Mouse (Mus musculus): ENCODE data around the gene Dclk3. TPM values are rescaled to one million over a fixed set of nuclear protein-coding genes. Genes with fewer than 3 reads are reported as not detected.

The Dclk3 gene
- polyA plus RNA-seq, 1 experiment from 2014 or later, result 12.2 TPM

DNA sequence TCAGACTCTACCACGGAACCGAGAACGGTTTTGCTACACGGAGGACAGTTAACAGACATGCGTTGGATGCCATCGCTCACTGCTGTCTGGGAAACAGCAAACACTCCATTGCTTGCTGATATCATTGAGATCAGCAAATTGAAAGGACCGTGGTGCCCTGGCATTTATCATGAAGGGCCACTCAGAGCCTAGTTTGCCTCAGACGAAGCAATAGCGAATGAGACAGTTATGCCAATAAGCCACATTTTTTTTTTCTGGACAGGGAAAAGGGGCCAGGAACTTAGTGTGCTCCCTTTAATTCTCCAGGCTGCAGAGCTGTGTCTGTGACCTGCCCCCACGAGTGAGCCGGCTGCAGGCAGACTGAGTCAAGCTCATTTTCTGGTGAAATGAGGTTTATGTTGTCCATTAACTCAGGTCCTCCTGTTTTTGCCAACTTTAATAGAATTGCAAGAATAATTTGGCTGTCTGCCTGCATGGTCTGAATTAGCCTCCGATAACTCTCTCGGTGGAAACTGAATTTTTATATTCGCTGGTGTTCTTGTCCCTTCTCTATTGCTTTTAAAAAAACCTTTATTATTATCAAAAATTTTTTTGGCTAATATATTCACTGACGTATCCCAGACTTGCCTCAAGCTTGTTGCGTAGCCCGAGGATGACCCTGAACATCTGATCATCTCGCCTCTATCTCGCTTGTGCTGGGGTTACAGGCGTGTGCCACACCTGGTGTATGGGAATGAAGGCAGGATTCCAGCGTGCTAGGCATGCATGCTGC lies 35.0 kb downstream of the Dclk3 start:
- peak overlapping the region; percentile 0; the same call in 1 of the 2 replicates for H3K27ac ChIP-seq (replicated peaks)
- H3K4me1 ChIP-seq, result peaks cover 35% of the 10 kb centered on the region
- H3K36me3 ChIP-seq, result no peaks in the 10 kb centered on the region
- H3K9ac ChIP-seq (replicated peaks), result no peak overlapping the region
- no peak overlapping the region for H3K4me2 ChIP-seq
- H3K4me3 ChIP-seq (replicated peaks), result no peak overlapping the region
- no peak for ATAC-seq (ENCODE audit: low FRiP score)
- 34% methylated on average over 21 of the region's 21 CpGs for WGBS
- H3K9me3 ChIP-seq (replicated peaks), result no peaks in the 10 kb centered on the region
- no peaks in the 10 kb centered on the region for H3K27me3 ChIP-seq (replicated peaks)

DNA sequence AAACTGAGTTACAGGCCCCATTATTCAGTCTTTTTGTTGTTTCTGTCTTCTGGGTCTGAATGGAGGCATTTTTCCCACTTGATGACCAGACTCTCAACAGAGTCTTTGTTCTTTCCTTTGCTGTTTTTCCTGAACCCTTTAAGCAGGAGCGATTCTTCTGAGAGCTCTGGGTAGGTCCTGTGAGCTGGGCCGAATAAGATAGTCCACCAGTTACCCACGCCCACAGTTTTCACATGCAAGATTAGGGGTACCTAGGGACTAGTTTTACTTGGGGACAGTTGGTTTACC lies 35.5 kb downstream of the Dclk3 start:
- WGBS, result 16% methylated on average over 3 of the region's 3 CpGs
- Histone ChIP-seq H3K27me3 (replicated peaks) (no peaks in the 10 kb centered on the region), H3K27ac (replicated peaks) (peak overlapping the region; percentile 0; the same call in 1 of the 2 replicates), H3K4me1 (peaks cover 35% of the 10 kb centered on the region), H3K4me2 (no peak overlapping the region), H3K36me3 (no peaks in the 10 kb centered on the region), H3K9ac (replicated peaks) (no peak overlapping the region), H3K9me3 (replicated peaks) (no peaks in the 10 kb centered on the region), H3K4me3 (replicated peaks) (no peak overlapping the region)
- no peak for ATAC-seq (ENCODE audit: low FRiP score)

DNA sequence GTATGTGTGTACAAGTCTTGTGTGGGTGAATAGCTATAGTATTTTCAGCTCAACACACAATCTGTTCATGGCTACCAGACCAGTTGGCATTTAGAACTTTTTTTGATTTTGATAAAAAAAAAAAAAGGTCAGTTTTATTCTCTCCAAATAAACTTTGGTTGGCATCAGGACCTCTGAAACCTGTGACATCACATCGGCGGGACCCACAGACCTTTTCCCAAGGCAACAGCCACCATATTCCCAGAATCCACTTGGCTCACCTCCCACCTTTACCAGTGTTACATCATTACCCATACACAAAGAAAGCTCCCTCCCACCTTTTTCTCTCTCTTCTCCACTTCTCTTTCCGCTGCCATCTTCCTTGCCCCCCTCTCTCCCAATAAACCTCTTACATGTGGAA lies 36.4 kb downstream of the Dclk3 start:
- H3K4me3 ChIP-seq (replicated peaks), result no peak overlapping the region
- H3K9ac ChIP-seq (replicated peaks), result no peak overlapping the region
- no peak for ATAC-seq (ENCODE audit: low FRiP score)
- H3K4me1 ChIP-seq, result peaks cover 35% of the 10 kb centered on the region
- H3K27me3 ChIP-seq (replicated peaks), result no peaks in the 10 kb centered on the region
- H3K4me2 ChIP-seq, result no peak overlapping the region
- H3K27ac ChIP-seq (replicated peaks), result no peak overlapping the region
- H3K36me3 ChIP-seq, result no peaks in the 10 kb centered on the region
- WGBS, result 93% methylated on average over 3 of the region's 3 CpGs
- H3K9me3 ChIP-seq (replicated peaks), result no peaks in the 10 kb centered on the region

DNA sequence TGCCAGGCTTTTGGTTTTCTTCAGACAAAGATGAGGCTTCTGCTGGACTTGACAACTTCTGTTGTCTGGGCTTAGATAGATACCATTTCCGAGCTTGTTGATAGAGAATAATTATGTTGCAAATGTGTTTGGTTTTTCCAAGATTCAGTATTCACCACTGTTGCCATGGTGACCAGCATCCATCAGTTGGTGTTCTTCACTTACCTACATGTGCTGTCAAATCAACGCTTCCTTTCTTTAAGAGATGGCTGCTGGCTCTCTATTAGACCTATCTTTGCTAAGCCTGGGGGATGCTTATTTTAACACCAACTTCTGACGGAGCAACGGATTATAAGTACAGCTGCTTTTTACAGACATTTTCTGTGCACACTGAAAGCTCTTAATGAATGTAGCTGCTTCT lies 37.1 kb downstream of the Dclk3 start:
- no peak overlapping the region for H3K4me2 ChIP-seq
- no peak for ATAC-seq (ENCODE audit: low FRiP score)
- peaks cover 35% of the 10 kb centered on the region for H3K4me1 ChIP-seq
- H3K27ac ChIP-seq (replicated peaks), result 0 out of 2 replicates have a peak overlapping the region, but pooled peaks have one; percentile 37
- H3K36me3 ChIP-seq, result no peaks in the 10 kb centered on the region
- WGBS, result 46% methylated on average over 4 of the region's 4 CpGs
- no peaks in the 10 kb centered on the region for H3K27me3 ChIP-seq (replicated peaks)
- no peaks in the 10 kb centered on the region for H3K9me3 ChIP-seq (replicated peaks)
- H3K4me3 ChIP-seq (replicated peaks), result no peak overlapping the region
- H3K9ac ChIP-seq (replicated peaks), result no peak overlapping the region

DNA sequence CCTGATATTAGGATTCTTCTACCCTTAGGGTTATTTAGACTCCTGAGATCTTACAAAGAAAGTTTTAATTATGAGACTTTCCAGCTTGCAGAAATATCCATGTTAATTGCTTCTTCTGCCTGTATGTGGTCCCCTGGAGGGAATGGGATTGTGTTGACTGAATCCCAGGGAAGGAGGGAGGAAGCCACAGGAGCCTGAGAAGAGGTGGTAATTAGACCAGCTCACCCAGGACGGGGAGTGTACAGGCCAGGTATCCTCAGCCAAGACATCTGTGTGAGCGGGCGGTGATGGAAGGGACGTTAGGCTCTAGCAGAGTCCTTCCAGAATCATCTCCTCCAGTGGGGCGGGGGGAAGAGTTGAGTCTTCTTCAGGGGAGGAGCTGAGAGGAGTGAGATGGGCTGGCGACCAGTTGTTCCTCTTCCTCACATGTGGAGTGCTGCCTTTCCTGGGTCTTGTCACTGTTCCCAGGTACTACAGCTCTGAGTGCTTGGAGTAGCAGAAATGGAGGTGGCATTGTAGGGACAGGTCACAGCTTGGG lies 37.7 kb downstream of the Dclk3 start:
- Histone ChIP-seq H3K9me3 (replicated peaks) (no peaks in the 10 kb centered on the region), H3K27ac (replicated peaks) (no peak overlapping the region), H3K27me3 (replicated peaks) (no peaks in the 10 kb centered on the region), H3K4me2 (no peak overlapping the region), H3K36me3 (no peaks in the 10 kb centered on the region), H3K9ac (replicated peaks) (no peak overlapping the region), H3K4me3 (replicated peaks) (no peak overlapping the region), H3K4me1 (peaks cover 35% of the 10 kb centered on the region)
- no peak for ATAC-seq (ENCODE audit: low FRiP score)
- WGBS, result 79% methylated on average over 6 of the region's 6 CpGs

DNA sequence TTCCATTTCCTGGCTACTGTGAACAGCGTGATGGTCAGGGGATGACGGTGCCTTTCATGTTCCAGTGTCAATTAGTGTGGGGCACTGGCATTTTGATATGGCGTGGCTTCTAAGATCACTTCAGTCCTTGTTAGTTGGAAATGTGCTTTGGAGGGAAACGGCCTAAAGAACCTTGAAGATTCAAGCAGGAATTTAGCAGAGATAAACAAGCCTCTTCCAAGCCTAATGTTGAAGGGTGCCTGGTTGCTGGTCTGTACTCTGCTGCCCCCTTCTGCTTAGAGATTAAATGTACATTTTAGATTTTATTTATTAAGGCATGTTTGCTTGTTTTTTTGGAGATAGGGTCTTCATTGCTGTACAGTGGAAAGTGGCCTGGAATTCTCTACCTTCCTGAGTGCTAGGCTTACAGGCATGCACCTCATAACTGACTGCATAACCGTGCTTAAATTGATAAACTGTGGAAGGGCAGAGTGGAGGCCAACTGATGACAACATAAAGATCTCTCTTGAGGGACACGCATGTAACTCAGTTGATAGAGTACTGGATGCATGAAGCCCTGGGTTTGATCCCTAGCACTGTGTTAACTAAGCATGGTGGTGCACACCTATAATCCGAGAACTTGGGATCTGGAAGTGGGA lies 40.1 kb downstream of the Dclk3 start:
- Histone ChIP-seq H3K36me3 (0 out of 2 replicates have a peak, but pooled peaks cover 3% of the 10 kb centered on the region), H3K4me1 (peaks cover 27% of the 10 kb centered on the region), H3K9ac (replicated peaks) (no peak overlapping the region), H3K9me3 (replicated peaks) (no peaks in the 10 kb centered on the region), H3K27ac (replicated peaks) (no peak overlapping the region), H3K4me2 (no peak overlapping the region), H3K4me3 (replicated peaks) (no peak overlapping the region), H3K27me3 (replicated peaks) (no peaks in the 10 kb centered on the region)
- ATAC-seq (ENCODE audit: low FRiP score), result peak; percentile 48; the same call in 1 of the 2 replicates
- WGBS, result 63% methylated on average over 7 of the region's 7 CpGs

DNA sequence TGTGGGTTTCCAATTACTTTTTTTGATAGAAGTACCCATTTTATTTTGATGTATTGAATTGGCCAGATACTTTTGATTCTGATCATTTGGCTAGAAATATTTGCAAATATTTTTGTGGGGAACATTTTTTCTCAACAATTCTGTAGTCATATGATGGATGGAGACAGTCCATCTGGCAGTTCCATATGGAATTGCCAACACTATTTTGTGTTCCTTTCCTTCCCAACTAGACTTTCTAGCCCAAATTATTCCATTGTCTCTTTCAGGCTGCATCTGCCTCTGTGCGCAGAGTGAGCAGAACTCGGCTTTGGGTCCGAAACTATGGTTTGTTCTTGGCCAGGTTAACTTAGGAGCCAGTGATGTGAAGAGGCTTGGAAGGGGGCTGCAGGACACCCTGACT lies 42.1 kb downstream of the Dclk3 start:
- H3K4me1 ChIP-seq, result peaks cover 12% of the 10 kb centered on the region
- no peak overlapping the region for H3K4me2 ChIP-seq
- peaks cover 10% of the 10 kb centered on the region; the same call in 1 of the 2 replicates for H3K36me3 ChIP-seq
- H3K27ac ChIP-seq (replicated peaks), result no peak overlapping the region
- H3K9ac ChIP-seq (replicated peaks), result no peak overlapping the region
- whole genome bisulfite sequencing, result 87% methylated on average over 3 of the region's 3 CpGs
- no peak for ATAC-seq (ENCODE audit: low FRiP score)
- no peaks in the 10 kb centered on the region for H3K27me3 ChIP-seq (replicated peaks)
- no peak overlapping the region for H3K4me3 ChIP-seq (replicated peaks)
- no peaks in the 10 kb centered on the region for H3K9me3 ChIP-seq (replicated peaks)

DNA sequence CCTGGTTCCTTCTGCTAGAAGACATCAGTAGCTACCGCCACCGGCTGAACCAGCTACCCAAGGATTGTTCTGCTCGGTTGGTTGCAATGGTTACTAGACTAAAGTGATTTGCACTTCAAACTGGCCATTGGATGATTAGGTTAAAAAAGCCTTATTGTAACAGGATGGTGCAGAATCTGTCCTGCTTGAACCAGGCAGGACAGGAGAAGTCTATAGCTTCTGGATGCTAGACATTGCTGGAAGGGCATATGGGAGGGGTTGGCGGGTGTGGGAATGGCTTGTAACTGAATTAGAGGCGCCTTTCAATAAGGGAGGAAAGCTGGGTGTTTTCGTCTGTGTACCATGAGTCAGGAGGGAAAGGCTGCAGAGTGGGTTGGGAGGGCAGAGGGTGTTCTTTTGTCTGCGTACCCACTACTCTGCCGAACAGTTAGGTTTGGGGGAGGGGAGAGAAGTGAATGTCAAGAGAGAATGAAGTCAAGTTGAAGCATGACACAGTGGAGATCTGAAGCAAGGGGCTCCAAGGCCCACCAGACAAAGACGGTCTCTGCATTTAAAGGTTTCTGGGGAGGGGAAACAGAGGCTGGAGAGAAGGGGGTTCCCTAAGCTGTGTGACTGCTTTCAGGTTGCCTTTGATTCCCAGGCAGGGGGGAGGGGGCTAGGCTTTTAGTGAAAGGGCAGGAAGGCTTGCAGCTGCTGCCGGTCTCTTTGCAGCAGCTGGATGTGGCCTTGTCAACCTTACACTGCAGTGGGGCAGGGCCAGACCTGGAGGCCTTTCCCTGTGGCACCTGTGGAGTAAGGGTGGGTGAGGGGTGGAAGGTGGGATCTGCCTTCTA lies 48.0 kb downstream of the Dclk3 start:
- peaks cover 10% of the 10 kb centered on the region; the same call in 1 of the 2 replicates for H3K36me3 ChIP-seq
- ATAC-seq (ENCODE audit: low FRiP score), result no peak
- no peaks in the 10 kb centered on the region; the same call in 1 of the 2 replicates for H3K27me3 ChIP-seq (replicated peaks)
- no peaks in the 10 kb centered on the region for H3K9me3 ChIP-seq (replicated peaks)
- H3K4me3 ChIP-seq (replicated peaks), result no peak overlapping the region
- H3K27ac ChIP-seq (replicated peaks), result no peak overlapping the region
- H3K4me2 ChIP-seq, result no peak overlapping the region
- WGBS, result 47% methylated on average over 10 of the region's 10 CpGs
- no peaks in the 10 kb centered on the region for H3K4me1 ChIP-seq
- H3K9ac ChIP-seq (replicated peaks), result no peak overlapping the region

DNA sequence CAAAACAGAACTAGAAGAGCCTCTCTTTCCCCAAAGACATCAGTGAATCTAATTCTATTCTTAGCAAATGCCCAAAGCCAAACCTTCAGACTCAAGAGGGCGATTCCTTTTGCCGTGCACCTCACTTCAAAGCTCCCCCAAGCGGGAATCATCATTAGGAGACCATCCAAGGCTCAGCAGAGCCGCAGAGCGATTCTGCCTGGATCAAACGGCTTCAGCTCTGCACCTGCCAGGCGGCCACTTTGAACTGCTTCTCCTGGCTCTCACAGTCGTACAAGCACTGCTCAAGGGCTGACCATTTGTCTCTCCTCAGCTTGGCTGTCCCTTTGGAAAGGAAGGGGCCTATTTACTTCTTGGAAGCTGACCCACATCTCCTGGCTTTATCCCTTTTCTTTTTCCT lies 51.7 kb downstream of the Dclk3 start:
- Histone ChIP-seq H3K9ac (replicated peaks) (no peak overlapping the region), H3K27me3 (replicated peaks) (no peaks in the 10 kb centered on the region; the same call in 1 of the 2 replicates), H3K4me1 (no peaks in the 10 kb centered on the region), H3K9me3 (replicated peaks) (no peaks in the 10 kb centered on the region), H3K4me3 (replicated peaks) (no peak overlapping the region), H3K4me2 (no peak overlapping the region), H3K36me3 (no peaks in the 10 kb centered on the region), H3K27ac (replicated peaks) (no peak overlapping the region)
- WGBS, result 24% methylated on average over 8 of the region's 8 CpGs
- ATAC-seq (ENCODE audit: low FRiP score), result no peak

DNA sequence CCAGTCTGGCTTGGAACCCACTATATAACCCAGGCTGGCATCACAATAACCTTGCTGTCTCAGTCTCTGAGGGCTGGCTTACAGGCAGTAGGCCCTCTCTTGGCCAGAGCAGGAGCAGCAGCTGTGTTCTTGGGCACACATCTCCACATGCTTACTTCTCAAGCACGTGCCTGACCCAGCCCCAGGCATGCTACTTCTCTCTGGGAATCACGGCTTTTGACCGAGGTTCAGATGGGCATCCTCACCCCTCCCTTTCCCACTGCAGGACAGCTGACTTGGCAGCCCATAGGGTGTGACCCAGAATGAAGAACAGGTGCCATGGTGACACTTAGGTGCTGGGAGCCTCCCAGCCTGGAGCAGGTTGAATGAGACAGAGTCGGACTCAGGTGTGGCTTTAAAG lies 52.4 kb downstream of the Dclk3 start:
- WGBS, result 68% methylated on average over 4 of the region's 4 CpGs
- no peaks in the 10 kb centered on the region; the same call in 1 of the 2 replicates for H3K27me3 ChIP-seq (replicated peaks)
- no peak overlapping the region for H3K4me2 ChIP-seq
- H3K36me3 ChIP-seq, result no peaks in the 10 kb centered on the region
- no peak for ATAC-seq (ENCODE audit: low FRiP score)
- peaks cover 6% of the 10 kb centered on the region; the same call in 1 of the 2 replicates for H3K4me1 ChIP-seq
- H3K4me3 ChIP-seq (replicated peaks), result no peak overlapping the region
- no peak overlapping the region for H3K9ac ChIP-seq (replicated peaks)
- H3K9me3 ChIP-seq (replicated peaks), result no peaks in the 10 kb centered on the region
- no peak overlapping the region for H3K27ac ChIP-seq (replicated peaks)

DNA sequence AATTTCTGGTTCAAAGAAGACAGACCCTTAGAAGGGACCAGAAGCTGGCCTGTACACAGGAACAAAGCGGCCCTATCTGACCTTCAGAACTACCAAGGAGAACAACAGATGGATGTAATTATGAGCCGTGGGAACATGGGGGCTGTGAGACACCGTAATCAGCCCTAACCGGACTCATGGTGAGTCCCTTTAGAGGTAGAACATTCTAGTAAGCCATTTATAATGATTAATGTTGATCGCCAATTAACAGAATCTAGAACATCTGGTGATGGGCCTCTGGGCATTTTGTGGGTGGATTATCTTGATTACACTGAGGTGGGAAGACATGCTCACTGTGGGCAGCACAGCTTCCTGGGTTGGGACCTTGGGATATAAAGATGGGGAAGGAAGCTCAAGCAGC lies 54.6 kb downstream of the Dclk3 start:
- H3K4me3 ChIP-seq (replicated peaks), result no peak overlapping the region
- H3K4me2 ChIP-seq, result no peak overlapping the region
- no peaks in the 10 kb centered on the region for H3K36me3 ChIP-seq
- H3K4me1 ChIP-seq, result peaks cover 16% of the 10 kb centered on the region; the same call in 1 of the 2 replicates
- H3K27ac ChIP-seq (replicated peaks), result no peak overlapping the region
- ATAC-seq (ENCODE audit: low FRiP score), result no peak
- no peaks in the 10 kb centered on the region; the same call in 1 of the 2 replicates for H3K27me3 ChIP-seq (replicated peaks)
- no peak overlapping the region for H3K9ac ChIP-seq (replicated peaks)
- 67% methylated on average over 5 of the region's 5 CpGs for WGBS
- H3K9me3 ChIP-seq (replicated peaks), result no peaks in the 10 kb centered on the region

All from neural tube, embryonic 15.5 days (tissue).